Mouse (Mus musculus): ENCODE measurements around the gene Adam12.

The Adam12 gene

DNA sequence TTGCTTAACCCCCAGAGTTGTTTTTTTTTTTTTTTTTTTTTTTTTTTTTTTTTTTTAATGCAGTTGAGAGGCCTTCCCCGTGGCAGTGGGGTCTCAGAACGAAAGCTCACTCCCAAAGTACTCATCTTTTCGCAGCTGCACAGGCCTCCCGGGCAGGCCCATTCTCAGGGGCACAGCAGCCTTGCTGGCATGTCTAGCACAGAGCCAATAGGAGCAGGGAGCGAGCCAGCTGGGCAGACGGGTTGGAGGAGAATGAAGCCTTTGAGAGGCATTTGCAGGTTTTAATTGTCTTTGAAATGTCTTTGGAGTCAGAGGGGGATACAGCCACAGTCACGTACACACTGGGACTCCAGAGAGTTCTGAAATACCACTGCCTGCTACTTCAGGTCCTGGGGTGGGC, 217.2 kb downstream of the Adam12 start:
- no peak for DNase-seq (ENCODE audit: low read depth, low spot score)

DNA sequence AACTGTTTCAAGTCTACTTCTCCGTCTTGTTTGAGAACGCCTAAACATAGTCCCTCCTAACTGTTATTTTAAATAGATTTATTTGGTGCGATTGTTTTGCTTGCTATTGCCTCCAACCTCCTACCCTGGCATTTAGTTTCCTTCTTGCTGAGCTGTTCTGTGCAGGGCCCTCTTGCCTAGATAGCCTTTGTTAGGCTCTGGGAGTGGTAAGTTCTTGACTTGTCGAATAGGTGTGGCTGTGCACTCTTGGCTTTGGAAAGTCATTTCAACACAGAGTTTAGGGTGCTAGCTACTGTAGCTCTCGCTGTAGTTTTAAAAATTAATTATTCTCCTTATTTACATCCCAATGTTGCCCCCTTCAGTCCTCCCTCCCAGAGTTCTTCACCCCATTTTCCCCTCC, 222.8 kb downstream of the Adam12 start:
- DNase-seq (ENCODE audit: low read depth, low spot score): no peak

DNA sequence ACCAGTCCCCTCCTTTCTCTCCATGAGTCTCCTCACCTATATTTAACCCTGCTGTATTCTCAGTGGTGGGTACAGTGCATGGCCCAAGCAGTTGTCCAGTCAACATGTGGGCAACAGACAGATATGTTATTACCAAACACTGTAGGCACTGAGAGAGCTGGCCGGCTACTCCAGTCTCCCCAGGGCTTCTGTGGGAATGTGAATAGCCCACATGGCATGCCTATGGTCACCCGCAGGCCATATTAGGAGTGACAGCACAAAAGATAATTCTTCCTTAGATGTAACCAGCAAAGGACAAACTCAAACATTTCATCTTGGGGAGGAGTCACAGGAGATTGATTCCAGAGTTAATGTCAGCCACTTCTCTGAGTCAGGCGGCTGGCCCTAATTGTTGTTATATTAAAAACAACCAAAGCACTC, 224.0 kb downstream of the Adam12 start:
- no peak for DNase-seq (ENCODE audit: low read depth, low spot score)

DNA sequence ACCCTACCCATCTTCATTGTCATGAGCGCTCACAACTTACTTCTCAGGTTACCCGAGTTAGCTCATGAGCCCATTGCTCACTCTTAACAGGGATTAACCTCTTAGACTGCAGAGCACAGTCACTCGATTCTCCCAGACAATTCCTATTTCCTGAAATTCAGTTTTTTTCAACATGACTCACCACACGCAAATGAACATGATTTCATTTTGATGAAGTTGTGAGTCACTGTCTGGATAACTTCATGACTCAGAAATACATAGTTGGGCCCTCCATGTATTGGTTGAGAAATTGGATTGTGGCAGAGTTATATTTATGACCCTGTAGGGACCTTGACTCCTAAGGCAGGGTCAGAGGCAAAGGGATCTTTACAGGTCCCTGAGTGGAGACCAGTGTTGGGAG, 230.4 kb downstream of the Adam12 start:
- DNase-seq (ENCODE audit: low read depth, low spot score): no peak

DNA sequence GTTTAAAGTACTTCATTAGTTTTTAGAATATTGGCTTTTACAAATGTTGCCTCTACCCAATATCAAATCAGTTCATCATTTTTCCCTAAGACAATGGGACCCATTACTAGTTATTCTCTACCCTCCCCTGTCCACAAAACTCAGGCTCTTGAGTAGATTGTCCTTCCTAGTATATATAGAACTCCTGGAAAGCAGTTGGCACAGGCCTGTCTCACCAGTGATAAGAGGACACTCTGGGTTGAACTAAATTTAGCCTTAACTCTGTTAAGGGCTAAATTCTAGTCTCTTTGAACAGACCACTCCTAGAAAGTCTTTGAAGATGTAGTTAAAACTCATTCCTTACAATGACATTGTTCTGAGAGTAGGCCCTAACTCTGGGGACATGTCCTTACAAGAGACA, 241.0 kb downstream of the Adam12 start:
- DNase-seq (ENCODE audit: low read depth, low spot score): no peak

DNA sequence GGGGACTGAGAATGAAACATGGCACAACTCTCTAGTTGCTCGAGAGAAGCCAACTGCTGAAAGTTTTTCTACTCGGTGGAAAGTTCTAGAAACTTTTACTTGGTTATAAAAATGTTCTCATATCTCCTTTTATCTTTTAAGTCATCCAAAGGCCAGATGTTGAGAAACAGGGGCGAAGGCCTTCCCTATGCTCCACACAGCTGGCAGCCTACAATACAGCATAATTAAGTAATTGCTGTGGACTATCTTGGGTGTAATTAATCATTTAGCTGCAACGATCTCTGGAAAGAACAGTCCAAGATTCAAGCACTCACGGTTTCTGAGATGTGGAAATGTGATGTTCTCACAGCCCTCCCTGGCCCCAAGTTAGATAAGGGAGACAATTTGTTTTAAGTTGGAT, 243.6 kb downstream of the Adam12 start:
- DNase-seq (ENCODE audit: low read depth, low spot score): no peak

DNA sequence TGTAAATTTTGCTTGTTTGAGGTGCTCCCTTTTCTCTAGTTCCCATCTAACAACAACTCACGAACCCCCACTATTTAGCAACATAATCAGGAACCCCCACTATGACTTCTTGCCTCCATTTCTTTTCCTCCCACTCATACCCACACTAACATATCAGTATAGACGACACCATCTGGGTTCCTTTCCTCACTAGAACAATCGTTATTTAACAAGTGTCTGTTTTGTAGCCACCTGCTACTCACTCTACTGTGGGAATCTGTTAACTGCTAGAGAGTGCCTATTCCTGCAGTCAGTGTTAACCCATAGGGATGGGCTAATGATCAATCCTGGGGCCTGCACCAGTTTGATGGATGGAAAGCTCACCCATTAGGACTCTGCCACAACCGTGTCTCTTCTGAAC, 245.7 kb downstream of the Adam12 start:
- DNase-seq (ENCODE audit: low read depth, low spot score): peak; percentile 22

DNA sequence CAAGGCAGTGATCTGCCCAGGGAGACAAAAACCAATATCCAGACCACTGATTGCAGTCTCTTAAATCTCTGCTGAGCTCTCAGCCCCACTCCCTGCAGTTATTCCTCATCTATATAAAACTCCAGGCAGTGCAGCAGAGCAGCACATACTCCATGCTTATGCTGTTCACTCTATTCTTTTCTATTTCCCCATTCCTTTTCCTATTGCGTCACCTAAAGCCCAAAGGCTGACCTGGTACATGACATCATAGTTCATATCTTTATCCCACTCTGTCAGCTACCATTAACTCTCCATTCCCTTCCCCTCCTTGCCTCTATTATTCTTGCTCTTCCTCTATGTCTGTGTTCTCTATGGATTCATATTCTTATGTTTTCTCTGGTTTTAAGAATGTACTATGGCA, 246.3 kb downstream of the Adam12 start:
- no peak for DNase-seq (ENCODE audit: low read depth, low spot score)

DNA sequence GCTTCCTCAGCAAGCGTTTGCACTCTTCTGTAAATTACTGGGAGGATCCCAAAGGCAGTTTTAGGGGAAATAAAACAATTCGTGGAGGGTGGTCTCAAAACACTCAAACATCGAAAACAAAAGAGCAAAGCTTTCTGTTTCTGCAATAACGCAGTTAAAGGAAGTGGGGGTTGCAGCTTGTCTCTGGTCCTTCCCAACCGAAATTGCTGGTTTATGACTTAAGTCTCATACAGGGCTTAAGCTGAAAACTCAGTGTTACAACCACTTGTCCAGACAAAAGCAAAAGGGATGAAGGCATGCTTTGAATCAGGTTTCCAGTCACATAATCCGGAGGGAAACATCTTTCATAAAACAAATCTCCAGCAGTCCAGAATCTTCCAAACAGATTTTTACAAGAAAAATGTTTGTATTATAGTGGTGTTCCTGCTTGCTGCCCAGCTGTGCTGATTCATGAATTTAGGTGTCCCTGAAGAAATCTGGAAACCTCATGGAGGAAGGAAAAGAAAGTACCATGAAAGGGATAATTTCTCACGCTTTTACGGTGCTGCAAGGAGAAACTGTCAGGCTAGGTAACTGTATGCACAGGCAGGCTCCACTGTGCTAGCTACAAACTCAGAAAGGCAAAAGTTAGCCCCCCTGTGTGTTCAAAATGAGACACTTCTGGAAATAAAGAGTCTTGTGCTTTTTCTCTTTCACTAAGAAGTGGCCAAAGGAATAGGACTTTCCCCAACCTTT, 255.4 kb downstream of the Adam12 start:
- no peak for DNase-seq (ENCODE audit: low read depth, low spot score)

DNA sequence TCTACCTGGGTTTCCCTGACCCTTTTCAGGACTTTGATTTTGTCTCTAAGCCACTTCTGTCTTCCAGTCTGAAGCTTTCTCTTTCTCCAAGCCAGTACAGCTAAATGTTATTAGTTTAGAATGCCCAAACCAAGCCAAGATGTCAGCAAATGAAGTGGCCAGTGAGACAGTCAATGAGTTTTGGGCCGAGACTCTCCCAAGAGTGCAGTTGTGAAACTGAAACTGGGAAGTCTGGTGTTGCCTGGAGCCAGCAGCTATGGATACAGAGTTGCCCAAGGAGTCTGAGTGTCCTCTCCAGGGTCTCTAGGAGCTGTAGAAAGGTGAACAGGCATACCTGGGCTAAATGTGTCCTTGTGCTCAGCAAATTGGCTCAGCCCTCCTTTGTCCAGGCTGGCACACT, 260.9 kb downstream of the Adam12 start:
- no peak for DNase-seq (ENCODE audit: low read depth, low spot score)

DNA sequence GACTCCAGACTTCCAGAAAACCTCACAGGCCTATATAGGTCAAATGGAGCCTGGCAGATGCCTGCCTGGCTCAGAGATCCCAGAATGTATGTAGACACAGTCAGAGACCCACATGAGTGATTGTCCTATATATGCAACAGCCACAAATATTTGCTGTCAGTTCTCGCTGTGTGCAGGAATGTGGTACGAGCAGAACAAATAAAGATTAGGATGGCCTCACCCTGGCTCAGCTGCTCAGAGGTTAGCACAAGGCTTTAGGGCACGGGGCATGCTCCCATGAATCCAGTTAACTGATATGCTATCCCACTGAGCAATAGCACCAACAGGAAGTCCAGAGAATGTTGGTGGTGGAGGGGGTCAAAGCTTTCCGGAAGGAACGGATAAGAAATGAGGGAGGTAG, 261.5 kb downstream of the Adam12 start:
- DNase-seq (ENCODE audit: low read depth, low spot score): no peak

DNA sequence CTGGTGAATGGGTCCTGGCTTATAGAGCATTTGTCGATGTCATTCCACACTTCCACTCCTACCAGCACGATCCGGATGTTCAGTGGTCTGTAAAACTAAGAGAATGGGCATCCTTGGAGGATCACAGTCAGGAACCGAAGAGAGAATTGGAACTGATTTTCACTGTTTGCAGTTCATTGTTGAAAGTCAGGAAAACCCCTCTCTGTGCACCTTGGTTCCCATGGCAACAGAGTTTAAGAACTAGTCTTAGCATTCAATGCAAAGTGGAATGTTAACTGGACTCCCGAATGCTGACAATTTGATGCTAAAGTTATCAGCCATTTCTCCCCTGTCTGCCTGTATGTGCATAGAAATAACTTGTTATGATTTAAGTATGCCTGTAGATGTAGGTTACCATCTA, 264.0 kb downstream of the Adam12 start:
- no peak for DNase-seq (ENCODE audit: low read depth, low spot score)

DNA sequence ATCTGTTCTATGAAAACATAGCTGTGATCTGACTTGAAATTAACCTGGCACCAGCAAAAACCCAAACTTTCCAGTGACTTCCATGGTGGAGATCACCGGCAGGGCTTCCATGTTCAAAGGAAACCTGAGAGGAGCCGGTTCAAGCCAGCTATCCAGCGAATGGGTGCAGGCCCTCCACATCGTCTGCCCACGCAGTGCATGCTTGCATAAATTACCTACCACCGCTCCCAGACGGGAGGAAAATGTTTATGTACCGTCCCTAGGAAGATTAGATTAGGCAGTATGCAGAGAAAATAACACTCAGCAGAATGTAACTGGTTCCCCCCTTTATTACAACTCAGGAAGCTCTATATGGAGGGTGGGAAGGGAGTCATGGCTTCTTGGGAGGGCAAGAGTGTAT, 268.4 kb downstream of the Adam12 start:
- no peak for DNase-seq (ENCODE audit: low read depth, low spot score)

DNA sequence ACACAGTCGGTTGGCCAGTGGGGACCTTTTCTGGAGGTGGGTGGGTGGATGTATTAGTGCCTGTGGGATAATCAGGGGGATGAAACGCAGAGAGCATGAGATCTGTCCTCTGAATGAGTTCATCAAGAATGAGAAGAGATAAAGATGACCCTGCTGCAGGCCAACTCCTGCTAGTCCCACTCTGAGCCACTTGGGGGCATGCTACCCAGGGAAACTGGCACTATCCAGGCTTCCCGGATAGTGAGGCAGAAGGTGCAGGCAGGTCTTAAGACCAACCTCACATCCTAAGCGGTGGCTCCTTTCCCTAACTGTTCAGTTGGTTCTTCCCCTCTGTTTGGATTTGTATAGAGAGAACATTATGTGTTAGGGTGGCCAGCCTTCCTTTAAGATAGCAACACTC, 272.7 kb downstream of the Adam12 start:
- DNase-seq (ENCODE audit: low read depth, low spot score): peak; percentile 23

DNA sequence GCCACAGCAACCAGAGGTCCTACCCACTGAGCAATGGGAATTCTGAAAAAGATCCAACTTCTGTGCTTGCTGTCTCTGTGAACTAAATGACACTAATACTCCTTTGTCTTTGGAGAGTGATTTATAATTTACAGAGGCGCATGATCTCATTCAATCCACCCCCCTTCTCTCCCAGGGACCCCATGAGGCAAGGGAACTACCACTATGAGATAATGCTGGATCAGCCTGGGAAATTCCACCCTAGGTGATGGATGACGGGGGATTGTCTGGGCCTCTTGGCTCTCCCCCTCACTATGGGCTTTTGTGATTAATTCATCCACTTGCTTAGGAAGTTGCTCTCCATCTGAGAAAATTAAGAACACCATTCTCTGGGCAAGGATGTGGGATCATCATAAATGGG, 274.1 kb downstream of the Adam12 start:
- no peak for DNase-seq (ENCODE audit: low read depth, low spot score)

DNA sequence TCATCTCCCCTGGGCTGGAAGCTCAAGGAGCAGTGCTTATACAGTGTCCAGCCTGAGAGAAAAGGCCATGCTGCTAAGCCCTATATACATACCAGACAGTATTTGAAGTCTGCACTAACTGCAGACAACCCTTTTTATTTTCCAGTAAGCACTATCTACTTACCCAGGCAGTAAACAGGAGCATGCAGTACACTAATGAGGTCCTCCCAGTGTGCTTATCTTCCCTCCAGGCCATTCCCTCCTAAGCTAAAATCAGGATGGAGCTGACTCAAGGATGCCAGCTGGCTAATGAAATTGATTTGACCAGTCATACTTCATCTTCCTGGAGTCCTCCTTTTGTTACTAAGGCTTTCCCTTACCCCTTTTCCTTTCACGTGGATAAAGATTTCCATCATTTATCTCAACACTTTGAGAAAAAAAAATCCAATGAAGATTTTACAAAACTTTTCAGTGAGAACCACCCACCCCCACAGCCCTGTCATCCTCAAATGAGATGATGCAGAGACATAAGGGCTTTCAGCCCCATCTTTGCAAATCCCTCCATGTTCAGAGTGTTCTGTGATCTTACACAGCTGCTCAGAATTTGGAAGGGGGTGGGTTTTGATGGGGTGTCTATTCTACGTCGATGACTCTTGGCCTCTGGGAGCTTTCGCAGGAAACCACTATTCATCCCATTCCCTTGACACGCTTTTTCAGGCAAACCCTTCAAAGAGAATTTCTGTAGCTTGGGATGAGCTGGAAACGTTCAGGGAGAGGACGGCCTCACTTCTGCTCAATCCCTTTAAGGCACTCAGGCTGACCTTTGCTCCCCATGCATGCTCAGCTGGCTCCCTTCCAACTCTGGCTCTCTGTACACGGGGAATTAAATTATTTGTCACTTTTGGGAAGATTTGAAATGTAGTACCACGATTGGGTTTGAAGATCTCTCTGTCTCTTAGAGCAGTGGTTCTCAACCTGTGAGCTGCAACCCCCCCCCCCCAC, 277.5 kb downstream of the Adam12 start:
- DNase-seq (ENCODE audit: low read depth, low spot score): no peak

DNA sequence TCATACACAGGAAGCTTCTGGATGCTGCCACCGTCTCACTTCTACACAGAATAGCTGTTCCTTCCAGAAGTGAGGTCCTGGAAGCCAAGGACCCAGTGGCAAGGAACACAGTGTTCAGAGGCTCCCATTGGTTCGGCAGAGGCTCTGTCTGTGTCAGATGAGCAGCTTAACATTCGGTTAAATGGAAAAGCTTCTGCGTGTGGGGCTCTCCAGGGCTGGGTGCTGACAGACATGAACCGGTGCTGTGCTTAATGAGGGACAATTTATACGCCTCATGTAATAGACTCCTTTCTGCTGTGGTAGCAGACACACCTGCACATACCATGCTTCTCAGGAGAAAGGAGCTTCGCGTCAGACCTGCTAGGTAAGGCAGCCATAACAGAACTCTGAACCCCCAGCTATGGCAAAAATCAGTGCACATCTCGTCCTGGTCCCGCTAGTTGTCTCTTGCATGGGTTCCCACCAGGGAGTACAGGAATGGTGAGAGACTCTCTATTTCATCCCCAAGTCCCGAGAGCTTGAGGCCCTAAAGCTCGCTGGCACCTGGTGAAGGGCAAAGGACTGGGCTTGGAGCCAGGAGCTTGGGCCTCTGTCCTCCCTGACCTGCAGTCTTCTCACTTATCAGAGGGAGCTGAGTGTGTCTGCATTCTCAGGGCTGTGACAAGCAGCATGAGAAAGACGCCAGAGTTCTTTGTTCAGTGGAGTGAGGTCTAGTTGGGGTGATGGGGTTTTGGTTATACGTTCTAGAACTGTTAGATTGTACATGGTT, 280.0 kb downstream of the Adam12 start:
- DNase-seq (ENCODE audit: low read depth, low spot score): no peak

DNA sequence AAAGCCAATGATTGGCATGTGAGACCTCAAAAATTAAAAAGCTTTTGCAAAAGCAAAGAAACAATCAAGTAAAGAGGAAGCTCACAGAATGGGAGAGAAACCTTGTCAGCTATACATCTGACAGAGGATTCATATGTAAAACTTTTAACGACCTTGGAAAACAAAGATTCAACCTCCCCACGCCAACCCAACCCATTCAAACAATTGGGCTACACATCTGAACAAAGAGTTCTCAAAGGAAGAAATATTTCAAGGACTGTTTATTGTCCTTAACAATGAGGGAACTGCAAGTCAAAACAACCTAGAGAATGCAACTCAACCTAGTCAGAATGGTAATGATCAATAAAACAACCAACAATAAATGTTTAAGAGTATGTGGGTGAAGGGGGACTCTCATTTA, 284.6 kb downstream of the Adam12 start:
- DNase-seq (ENCODE audit: low read depth, low spot score): no peak

DNA sequence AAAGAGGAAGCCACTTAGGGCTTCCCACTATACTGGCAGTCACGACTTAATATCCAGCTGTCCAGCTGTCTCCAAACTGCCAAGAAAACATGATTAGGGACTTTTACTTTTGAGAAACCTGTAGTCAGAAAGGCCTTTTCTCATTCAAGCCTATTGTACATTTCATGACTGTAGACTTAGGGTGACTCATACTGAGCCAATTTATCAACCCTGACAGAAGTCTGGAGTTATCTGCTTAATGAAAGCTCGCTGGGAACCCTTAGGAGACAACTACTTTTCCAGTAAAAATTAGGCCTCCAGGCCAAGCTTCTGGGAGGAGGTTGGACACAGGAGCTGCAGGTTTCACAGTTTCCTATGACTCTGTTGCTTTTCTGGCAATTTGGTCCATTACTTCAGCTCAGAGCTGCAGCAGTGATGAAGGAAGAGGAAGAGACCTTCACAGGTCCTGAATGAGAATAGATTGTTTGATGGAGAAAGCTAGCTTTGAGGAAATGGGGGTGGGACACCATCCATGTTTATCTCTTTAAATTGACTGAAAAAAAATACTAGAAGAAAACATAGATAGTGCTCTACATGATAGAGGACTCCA, 285.1 kb downstream of the Adam12 start:
- no peak for DNase-seq (ENCODE audit: low read depth, low spot score)

DNA sequence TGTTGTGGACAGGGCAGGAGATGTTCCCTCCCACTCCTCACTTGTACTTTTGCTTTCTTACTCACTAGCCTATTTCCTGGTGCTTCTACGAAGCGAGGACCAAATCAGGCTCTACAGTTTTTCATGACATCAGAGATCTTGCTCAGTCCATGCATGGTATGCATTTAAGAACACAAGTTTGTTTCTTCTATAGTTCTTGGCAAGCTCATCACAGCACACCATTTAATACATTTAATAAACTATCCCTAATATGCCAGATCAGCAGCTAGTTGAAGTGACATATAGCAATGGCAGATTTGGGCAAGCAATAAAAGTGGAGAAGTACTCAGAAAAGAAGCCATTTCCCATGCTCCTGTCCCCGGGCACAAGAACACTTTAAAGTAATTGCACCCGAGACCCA, 285.8 kb downstream of the Adam12 start:
- no peak for DNase-seq (ENCODE audit: low read depth, low spot score)

DNA sequence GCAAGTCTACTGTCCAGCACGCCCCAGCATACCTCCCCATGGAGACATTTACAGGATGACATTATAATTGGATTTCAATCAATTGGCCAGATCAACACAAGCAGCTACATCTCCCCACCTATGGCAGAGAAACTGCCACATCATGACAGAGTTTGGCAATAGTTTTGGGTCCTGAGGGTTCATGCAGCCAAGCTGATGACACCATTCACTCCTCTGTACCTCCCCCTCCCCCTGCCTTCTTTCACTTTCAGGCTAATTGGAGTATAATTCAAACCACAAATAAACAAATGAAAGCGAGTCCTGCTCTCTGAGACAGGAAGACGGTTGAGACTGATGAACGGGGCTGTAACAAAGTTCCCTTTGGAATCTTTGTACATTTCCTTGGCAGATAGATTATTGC, 291.5 kb downstream of the Adam12 start:
- DNase-seq (ENCODE audit: low read depth, low spot score): no peak

DNA sequence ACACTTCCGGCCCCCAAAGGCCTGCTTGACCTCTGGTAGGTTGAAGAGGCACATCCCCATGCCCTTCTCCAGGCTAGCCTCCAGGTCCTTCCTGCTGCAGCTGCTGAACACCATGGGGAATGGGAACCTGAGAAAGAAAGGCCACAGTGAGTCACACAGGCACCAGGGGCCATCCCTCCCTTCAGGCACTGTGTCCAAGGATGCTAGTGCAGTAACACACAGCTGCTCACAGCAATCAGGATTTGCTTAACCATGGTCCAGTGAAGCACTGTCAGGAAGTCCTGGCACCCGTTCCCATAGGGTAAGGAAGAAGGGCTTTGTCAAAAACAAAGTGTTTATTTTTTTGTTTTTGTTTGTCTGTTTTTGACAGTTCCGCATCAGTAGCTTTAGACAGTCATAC, 294.5 kb downstream of the Adam12 start:
- no peak for DNase-seq (ENCODE audit: low read depth, low spot score)
